Mouse (Mus musculus): Measurements from ENCODE around the gene Mlana. TPM values are rescaled to one million over a fixed set of nuclear protein-coding genes. Genes with fewer than 3 reads are reported as not detected.
A peak's percentile ranks its signal among the peaks of the same experiment; 100 is the strongest.

Mlana gene
- total RNA-seq (2014; rRNA removed; ENCODE audit: low replicate concordance) (0.19 TPM in 1 of 2 replicates, not detected in the other), polyA plus RNA-seq (2015; fragmentation: Nextera tagmentation; extraction: Ambion mirVana) (5.8 and 8.1 TPM in 2 replicates)

GRCm38 (mm10) chr19:29697245-29697874, at the start of gene Mlana:
Gene Mlana (plus strand): TSS chr19:29697824.
- no peak within 1 kb of the TSS for H3K9ac ChIP-seq (replicated peaks; ENCODE audit: low read depth, low read length)
- H3K4me1 ChIP-seq (ENCODE audit: control insufficient read depth, insufficient read depth) = peaks cover 10% of the 10 kb centered on the region; the same call in 1 of the 2 replicates
- no peaks in the 10 kb centered on the region for H3K36me3 ChIP-seq (replicated peaks; ENCODE audit: control insufficient read depth, insufficient read depth, low read length)
- H3K4me2 ChIP-seq (ENCODE audit: low read depth, low read length) = no peak within 1 kb of the TSS
- no peak for TF ChIP-seq EP300 (IDR thresholded peaks at IDR 0.05; ENCODE audit: low read depth)
- TF ChIP-seq CTCF (IDR thresholded peaks at IDR 0.05; ENCODE audit: low read depth) = no peak
- ATAC-seq (ENCODE audit: insufficient read depth, low read depth) (peak; percentile 81), DNase-seq (ENCODE audit: low spot score) (peak; percentile 51)
- no peaks in the 10 kb centered on the region for H3K27me3 ChIP-seq (ENCODE audit: control insufficient read depth, insufficient read depth, low read length)
- peaks cover 8% of the 10 kb centered on the region; the same call in 1 of the 2 replicates for H3K9me3 ChIP-seq (replicated peaks; ENCODE audit: control insufficient read depth, low read length)
- WGBS = 31% methylated on average over 3 of the region's 3 CpGs
- H3K4me3 ChIP-seq (ENCODE audit: low read depth, low read length) = no peak within 1 kb of the TSS
- H3K27ac ChIP-seq (ENCODE audit: low read depth) = peak within 1 kb of the TSS; percentile 59; the same call in 1 of the 2 replicates

- no peak for DNase-seq (ENCODE audit: low spot score)
- Histone ChIP-seq H3K27ac (ENCODE audit: low read depth) (no peak overlapping the region), H3K4me1 (ENCODE audit: control insufficient read depth, insufficient read depth) (no peaks in the 10 kb centered on the region), H3K4me3 (ENCODE audit: low read depth, low read length) (peak overlapping the region; percentile 84; the same call in 1 of the 2 replicates), H3K36me3 (replicated peaks; ENCODE audit: control insufficient read depth, insufficient read depth, low read length) (no peaks in the 10 kb centered on the region), H3K9me3 (replicated peaks; ENCODE audit: control insufficient read depth, low read length) (no peaks in the 10 kb centered on the region), H3K9ac (replicated peaks; ENCODE audit: low read depth, low read length) (peak overlapping the region; percentile 73; the same call in 1 of the 2 replicates), H3K4me2 (ENCODE audit: low read depth, low read length) (0 out of 2 replicates have a peak overlapping the region, but pooled peaks have one; percentile 89), H3K27me3 (ENCODE audit: control insufficient read depth, insufficient read depth, low read length) (peaks cover 13% of the 10 kb centered on the region; the same call in 1 of the 2 replicates)
- TF ChIP-seq EP300 (IDR thresholded peaks at IDR 0.05; ENCODE audit: low read depth) (no peak), CTCF (IDR thresholded peaks at IDR 0.05; ENCODE audit: low read depth) (no peak)
- ATAC-seq (ENCODE audit: insufficient read depth, low read depth) = no peak
- 35% methylated on average over 4 of the region's 4 CpGs for WGBS
Observed at GRCm38 (mm10) chr19:29648550-29648914, 49.1 kb upstream of the Mlana start.

DNA sequence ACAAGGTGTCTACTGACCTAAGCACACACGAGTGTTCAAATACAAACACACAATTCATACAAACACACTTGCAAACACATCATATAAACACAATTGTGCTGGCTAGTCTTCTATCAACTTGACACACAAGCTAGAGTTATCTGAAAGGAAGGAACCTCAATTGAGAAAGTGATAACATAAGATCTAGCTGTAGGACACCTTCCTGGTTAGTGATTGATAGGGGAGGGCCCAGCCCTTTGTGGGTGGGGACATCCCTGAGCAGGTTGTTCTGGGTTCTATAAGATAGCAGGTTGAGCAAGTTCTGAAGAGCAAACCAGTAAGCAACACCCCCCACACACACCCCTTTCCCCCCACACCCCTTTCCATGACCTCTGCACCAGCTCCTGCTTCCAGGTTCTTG, 47.9 kb upstream of the Mlana start:
- Histone ChIP-seq H3K4me1 (ENCODE audit: control insufficient read depth, insufficient read depth) (no peaks in the 10 kb centered on the region), H3K4me3 (ENCODE audit: low read depth, low read length) (no peak overlapping the region), H3K4me2 (ENCODE audit: low read depth, low read length) (no peak overlapping the region), H3K27me3 (ENCODE audit: control insufficient read depth, insufficient read depth, low read length) (peaks cover 15% of the 10 kb centered on the region; the same call in 1 of the 2 replicates), H3K9ac (replicated peaks; ENCODE audit: low read depth, low read length) (no peak overlapping the region), H3K27ac (ENCODE audit: low read depth) (no peak overlapping the region), H3K36me3 (replicated peaks; ENCODE audit: control insufficient read depth, insufficient read depth, low read length) (no peaks in the 10 kb centered on the region), H3K9me3 (replicated peaks; ENCODE audit: control insufficient read depth, low read length) (no peaks in the 10 kb centered on the region)
- no peak for TF ChIP-seq EP300 (IDR thresholded peaks at IDR 0.05; ENCODE audit: low read depth)
- no peak for TF ChIP-seq CTCF (IDR thresholded peaks at IDR 0.05; ENCODE audit: low read depth)
- ATAC-seq (ENCODE audit: insufficient read depth, low read depth) (no peak), DNase-seq (ENCODE audit: low spot score) (no peak)
- WGBS = 68% methylated on average over 1 of the region's 1 CpGs

GRCm38 (mm10) chr19:29653768-29654265, 43.8 kb upstream of the Mlana start:
- no peaks in the 10 kb centered on the region for H3K4me1 ChIP-seq (ENCODE audit: control insufficient read depth, insufficient read depth)
- no peak overlapping the region for H3K27ac ChIP-seq (ENCODE audit: low read depth)
- no peak overlapping the region for H3K4me3 ChIP-seq (ENCODE audit: low read depth, low read length)
- WGBS = 77% methylated on average over 9 of the region's 9 CpGs
- H3K9me3 ChIP-seq (replicated peaks; ENCODE audit: control insufficient read depth, low read length) = no peaks in the 10 kb centered on the region
- H3K36me3 ChIP-seq (replicated peaks; ENCODE audit: control insufficient read depth, insufficient read depth, low read length) = no peaks in the 10 kb centered on the region
- peaks cover 15% of the 10 kb centered on the region; the same call in 1 of the 2 replicates for H3K27me3 ChIP-seq (ENCODE audit: control insufficient read depth, insufficient read depth, low read length)
- no peak for TF ChIP-seq CTCF (IDR thresholded peaks at IDR 0.05; ENCODE audit: low read depth)
- no peak for TF ChIP-seq EP300 (IDR thresholded peaks at IDR 0.05; ENCODE audit: low read depth)
- no peak overlapping the region for H3K9ac ChIP-seq (replicated peaks; ENCODE audit: low read depth, low read length)
- H3K4me2 ChIP-seq (ENCODE audit: low read depth, low read length) = no peak overlapping the region
- ATAC-seq (ENCODE audit: insufficient read depth, low read depth) (no peak), DNase-seq (ENCODE audit: low spot score) (no peak)

DNA sequence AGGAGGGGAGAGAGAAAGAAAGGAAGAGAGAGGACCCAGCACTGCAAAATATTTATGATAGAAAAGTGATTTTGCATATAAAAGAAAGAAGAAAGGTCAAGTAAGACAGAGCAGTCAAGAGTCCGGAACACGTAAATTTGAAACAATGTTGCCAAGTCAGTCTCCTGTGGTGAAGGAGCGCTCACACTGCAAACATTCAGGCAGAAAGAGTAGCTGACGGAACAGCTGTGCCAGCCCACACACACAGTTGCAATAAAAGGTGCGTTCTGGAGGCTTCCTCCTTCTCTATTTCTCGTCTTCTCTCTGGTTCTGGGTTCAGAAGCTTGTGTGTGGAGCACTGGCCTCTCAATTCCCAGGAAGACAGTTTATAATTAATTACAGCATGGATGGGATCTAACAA, 42.5 kb upstream of the Mlana start:
- Histone ChIP-seq H3K9me3 (replicated peaks; ENCODE audit: control insufficient read depth, low read length) (no peaks in the 10 kb centered on the region), H3K4me2 (ENCODE audit: low read depth, low read length) (no peak overlapping the region), H3K27me3 (ENCODE audit: control insufficient read depth, insufficient read depth, low read length) (peaks cover 15% of the 10 kb centered on the region; the same call in 1 of the 2 replicates), H3K4me1 (ENCODE audit: control insufficient read depth, insufficient read depth) (no peaks in the 10 kb centered on the region), H3K27ac (ENCODE audit: low read depth) (no peak overlapping the region), H3K36me3 (replicated peaks; ENCODE audit: control insufficient read depth, insufficient read depth, low read length) (no peaks in the 10 kb centered on the region), H3K9ac (replicated peaks; ENCODE audit: low read depth, low read length) (no peak overlapping the region), H3K4me3 (ENCODE audit: low read depth, low read length) (no peak overlapping the region)
- DNase-seq (ENCODE audit: low spot score) = no peak
- TF ChIP-seq CTCF (IDR thresholded peaks at IDR 0.05; ENCODE audit: low read depth) (no peak), EP300 (IDR thresholded peaks at IDR 0.05; ENCODE audit: low read depth) (no peak)
- ATAC-seq (ENCODE audit: insufficient read depth, low read depth) = no peak
- 80% methylated on average over 6 of the region's 6 CpGs for WGBS

Data from heart, postnatal 0 days (tissue).